13 mouse cellular contexts compared by ENCODE assay signal in genomic region chr5:134895291-134895690, GRCm38 (mm10). TPM values are rescaled to one million over a fixed set of nuclear protein-coding genes. Genes with fewer than 3 reads are reported as not detected.
A peak's percentile ranks its signal among the peaks of the same experiment; 100 is the strongest.
DNase-seq lines count a peak whose midpoint lies in the region; ATAC-seq lines count a peak whose summit lies in the region.
"Had no signal": no experiment of that assay in that cellular context is flagged by ENCODE, and none has a peak within 500 bp of the region (broad histone marks: within the 10 kb centered on the region; RNA-seq: fewer than 3 reads in every experiment).

No protein-coding gene starts in this region.

- H3K27me3 ChIP-seq in kidney, embryonic 16.5 days (ENCODE audit: insufficient read depth, low read length) = no peaks in the 10 kb centered on the region
- H3K27me3 ChIP-seq: neural tube, embryonic 13.5 days had no signal

- no peak overlapping the region for H3K4me2 ChIP-seq in kidney, embryonic 16.5 days (replicated peaks; ENCODE audit: low read depth, low read length)
- H3K4me2 ChIP-seq: neural tube, embryonic 13.5 days had no signal

- no peaks in the 10 kb centered on the region for H3K4me1 ChIP-seq in kidney, embryonic 16.5 days (ENCODE audit: insufficient read depth, low read length)
- H3K4me1 ChIP-seq: neural tube, embryonic 13.5 days had no signal

- H3K27ac ChIP-seq in kidney, embryonic 16.5 days (ENCODE audit: low read length) = no peak overlapping the region
- H3K27ac ChIP-seq: neural tube, embryonic 13.5 days had no signal

- no peak overlapping the region for H3K9ac ChIP-seq in kidney, embryonic 16.5 days (replicated peaks; ENCODE audit: low read length)
- H3K9ac ChIP-seq: liver, postnatal 0 days; neural tube, embryonic 13.5 days had no signal

- no peak overlapping the region for H3K4me3 ChIP-seq in kidney, embryonic 16.5 days (ENCODE audit: low read length)
- H3K4me3 ChIP-seq: neural tube, embryonic 13.5 days had no signal

- H3K9me3 ChIP-seq in kidney, embryonic 16.5 days (ENCODE audit: low read length) = no peaks in the 10 kb centered on the region
- H3K9me3 ChIP-seq: neural tube, embryonic 13.5 days had no signal

- 0 out of 2 replicates have a peak, but pooled peaks have one; percentile 30 for ATAC-seq in kidney, embryonic 16.5 days (ENCODE audit: low FRiP score, low TSS enrichment)
- ATAC-seq: liver, postnatal 0 days had no signal

- intact Hi-C loops in heart, postnatal 10 days (cut with DNase I) = no loop called here
- intact Hi-C loops in left cerebral cortex, postnatal 36 days (cut with DNase I) = loop anchor here (10.0 kb wide), 1 partner anchor 400 kb away; no protein-coding TSS in a partner anchor

- H3K36me3 ChIP-seq in kidney, embryonic 16.5 days (ENCODE audit: insufficient read depth, low read length) = no peaks in the 10 kb centered on the region
- H3K36me3 ChIP-seq: neural tube, embryonic 13.5 days had no signal

- DNase-seq in kidney, adult 8-10 months = no peak
- peak; percentile 22 for DNase-seq in embryo, embryonic 9.5 days (ENCODE audit: extremely low spot score)
- DNase-seq in heart, postnatal 10 days = peak; percentile 72 to 78
- peak; percentile 85 for DNase-seq in lung, postnatal 10 days
- DNase-seq in cerebellum, adult 11-12 months = no peak
- DNase-seq in spleen, postnatal 10 days (ENCODE audit: low spot score in 2 of 2) = no peak
- no peak for DNase-seq in left cerebral cortex, postnatal 36 days (ENCODE audit: low spot score in 2 of 2)
- DNase-seq: layer of hippocampus, adult 9-11 months; liver, postnatal 0 days had no signal

- 51% methylated on average over 8 of the region's 8 CpGs for WGBS in kidney, embryonic 16.5 days

RNA-seq across cellular contexts. Expression of gene Tmem270, which starts 11.2 kb away (rescaled TPM):
- polyA plus RNA-seq in kidney, embryonic 16.5 days (2015; fragmentation: Nextera tagmentation; extraction: Ambion mirVana) = not detected in 2 replicates
- not detected for total RNA-seq in heart, postnatal 10 days (2021)
- total RNA-seq in left cerebral cortex, postnatal 36 days (2021) = not detected
- total RNA-seq: CH12.LX; gastrocnemius, postnatal 4 days had no signal
- polyA plus RNA-seq: liver, postnatal 0 days; neural tube, embryonic 13.5 days had no signal

RNA-seq across cellular contexts. Expression of gene Cldn13, which starts 20.0 kb away (rescaled TPM):
- 0.99 and 1.2 TPM in 2 replicates for polyA plus RNA-seq in kidney, embryonic 16.5 days (2015; fragmentation: Nextera tagmentation; extraction: Ambion mirVana)
- total RNA-seq in heart, postnatal 10 days (2021) = not detected
- total RNA-seq in left cerebral cortex, postnatal 36 days (2021) = not detected
- total RNA-seq: CH12.LX; gastrocnemius, postnatal 4 days had no signal

RNA-seq across cellular contexts. Expression of gene Mettl27, which starts 36.9 kb away (rescaled TPM):
- polyA plus RNA-seq in kidney, embryonic 16.5 days (2015; fragmentation: Nextera tagmentation; extraction: Ambion mirVana) = 29.6 and 30.7 TPM in 2 replicates
- 1 to 10 TPM; 7.0 to 7.4 TPM for total RNA-seq in heart, postnatal 10 days (2021)
- 10 to 100 TPM in 1 of 2 experiments, 1 to 10 TPM in 1; 9.6 to 10.9 TPM for total RNA-seq in left cerebral cortex, postnatal 36 days (2021)

RNA-seq across cellular contexts. Expression of gene Cldn4, which starts 51.4 kb away (rescaled TPM):
- 63.1 and 64.7 TPM in 2 replicates for polyA plus RNA-seq in kidney, embryonic 16.5 days (2015; fragmentation: Nextera tagmentation; extraction: Ambion mirVana)
- total RNA-seq in heart, postnatal 10 days (2021) = under 1 TPM in 1 of 2 experiments, not detected in 1; 0.14 TPM
- total RNA-seq in left cerebral cortex, postnatal 36 days (2021) = not detected
- total RNA-seq: gastrocnemius, postnatal 4 days had no signal

Comparison
In these comparisons a context has a peak if more than half of its experiments do, and no peak if none do; other contexts are left out.
1. DNase-seq: peak in embryo, embryonic 9.5 days (single experiment), heart, postnatal 10 days (2 of 2) and lung, postnatal 10 days (single experiment); none in kidney, adult 8-10 months (0 of 2), cerebellum, adult 11-12 months (single experiment), spleen, postnatal 10 days (0 of 2) and left cerebral cortex, postnatal 36 days (0 of 2).